Mouse (Mus musculus): ENCODE measurements at regions not wholly inside any gene's neighbourhood (a gene's known extent, or its start where the extent isn't known, plus 50 kb on each side); places are given as distances from the start of the nearest gene placed in this dataset.

DNA sequence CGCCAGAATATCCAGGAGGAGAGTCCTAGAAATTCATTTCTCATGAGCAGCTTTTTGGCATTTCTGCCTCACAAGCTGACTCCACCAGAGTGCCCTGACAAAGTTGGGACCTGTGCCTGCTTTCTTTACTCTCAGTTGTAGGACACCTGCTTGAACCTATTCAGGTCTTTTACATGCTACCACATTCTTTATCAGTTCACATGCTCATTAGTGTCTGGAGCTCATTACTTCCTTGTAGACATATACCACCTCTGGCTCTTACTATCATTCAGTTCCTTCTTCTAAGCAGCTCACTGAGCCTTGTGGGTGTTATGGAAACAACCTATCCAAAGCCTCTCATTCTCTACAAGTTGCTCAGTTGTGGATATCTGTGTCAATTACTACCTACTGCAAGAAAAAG lies 363.4 kb upstream of the Gm5150 start:
- CTCF ChIA-PET, result no interaction called here

DNA sequence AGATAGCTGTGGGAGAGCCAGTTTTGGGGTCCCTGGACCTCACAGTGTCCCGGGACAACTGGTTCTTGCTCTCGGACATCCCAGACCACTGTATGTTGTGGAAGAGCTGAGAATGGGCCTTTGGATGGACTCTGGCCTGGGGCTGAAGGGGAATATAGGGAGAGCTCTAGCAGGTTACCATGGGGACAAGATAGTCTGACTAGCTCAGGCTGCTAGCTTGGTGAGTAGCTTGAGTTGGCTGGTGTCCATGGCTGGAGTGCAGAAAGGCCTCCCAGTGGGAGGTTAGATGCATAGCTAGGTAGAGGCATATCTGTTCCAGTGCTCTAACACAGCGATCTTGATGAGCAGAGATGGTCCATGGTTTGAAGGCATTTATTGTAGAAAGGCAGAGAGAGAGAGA lies 356.9 kb upstream of the Gm5150 start:
- CTCF ChIA-PET, result interaction anchor here (0.6 kb wide), 1 partner anchor 504 kb away, joined by 3 read pairs; no protein-coding TSS in a partner anchor

DNA sequence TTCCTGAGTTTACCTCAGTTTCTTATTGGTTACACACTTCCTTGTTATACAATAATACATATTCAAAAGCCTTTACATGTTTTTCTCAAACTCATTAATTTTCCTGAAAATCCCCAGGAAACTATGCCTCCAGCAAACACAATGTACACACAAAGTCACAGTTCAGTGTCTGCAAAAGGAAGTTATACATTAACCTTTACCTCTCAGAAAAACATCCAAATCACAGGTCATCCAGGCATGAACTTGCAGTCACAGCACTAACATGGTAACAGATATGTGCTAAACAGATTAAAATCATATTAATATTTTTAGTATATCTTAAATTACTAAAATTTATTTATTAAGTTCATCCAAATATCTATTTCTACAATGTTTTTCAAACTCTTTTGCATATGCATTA lies 352.8 kb upstream of the Gm5150 start:
- CTCF ChIA-PET, result no interaction called here

DNA sequence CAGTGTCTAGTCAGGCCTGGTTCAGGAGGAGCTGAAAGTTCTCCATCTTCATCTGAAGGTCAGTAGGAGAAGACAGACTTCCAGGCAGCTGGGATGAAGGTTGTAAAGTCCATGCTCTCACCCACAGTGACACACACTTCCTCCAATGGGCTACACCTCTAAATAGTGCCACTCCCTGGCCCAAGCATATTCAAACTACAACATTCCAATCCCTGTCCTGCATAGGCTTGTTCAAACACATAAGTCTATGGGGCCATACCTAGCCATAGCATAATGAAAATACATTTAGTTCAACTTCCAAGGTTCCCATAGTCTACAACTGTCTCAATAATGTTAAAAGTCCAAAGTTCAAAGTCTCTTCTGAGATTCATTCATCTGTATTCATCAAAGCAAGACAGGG lies 324.5 kb upstream of the Gm5150 start:
- CTCF ChIA-PET, result no interaction called here

DNA sequence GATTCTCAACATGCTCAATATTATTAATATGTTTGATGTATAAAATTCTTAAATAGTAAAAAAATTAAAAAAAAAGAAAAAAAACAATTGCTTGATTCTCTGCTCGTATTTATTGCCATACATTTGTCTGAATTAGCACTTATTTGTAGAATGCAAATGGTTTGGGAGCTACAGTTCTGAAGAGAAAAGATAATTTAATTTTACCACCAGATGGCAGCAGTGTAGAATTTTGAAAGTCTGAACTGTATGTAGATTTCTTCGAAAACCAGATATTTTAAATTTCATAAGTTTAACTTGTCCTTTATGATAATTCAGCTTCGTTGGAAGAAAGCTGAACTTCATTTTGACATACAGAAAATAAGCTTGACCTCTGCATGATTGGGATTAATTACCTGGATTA lies 304.6 kb upstream of the Gm5150 start:
- CTCF ChIA-PET, result no interaction called here

DNA sequence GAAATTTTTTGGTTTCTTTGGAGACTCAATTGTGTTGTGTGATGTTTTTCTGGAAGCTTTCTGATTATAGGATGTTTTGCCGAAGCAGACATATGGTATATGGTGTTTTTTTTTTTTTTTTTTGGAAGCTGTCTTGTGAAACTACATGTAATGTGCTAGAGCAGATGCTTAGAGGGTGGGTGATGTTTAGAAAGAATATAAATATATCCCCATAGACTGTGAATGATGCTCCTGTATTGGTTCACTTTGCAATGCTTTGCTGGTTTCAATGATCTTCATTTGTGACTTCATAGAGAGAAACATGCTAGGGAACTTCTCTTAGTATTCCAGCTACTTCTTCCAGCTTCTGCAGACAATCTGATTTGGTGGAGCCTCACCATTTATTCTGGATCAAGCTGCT lies 271.2 kb upstream of the Gm5150 start:
- CTCF ChIA-PET, result no interaction called here

Data from spleen, embryonic (tissue).